Mouse (Mus musculus) spleen, embryonic (tissue): ENCODE measurements around the gene Sept4.

Experiments
- CTCF ChIA-PET: fragments of 350-600 bp; sonication (Branson Sonifier 250); formaldehyde crosslinking; loops from one replicate; lab custom pipeline; 2022; lab: Charles Lee

The Sept4 gene

GRCm38 (mm10) chr11:87597061-87597460 is 28.4 kb downstream of the Sept4 start:
- CTCF ChIA-PET, result interaction anchor here (1.6 kb wide), 1 partner anchor 18 kb away, joined by 3 read pairs; no protein-coding TSS in a partner anchor

- CTCF ChIA-PET, result interaction anchor here (0.5 kb wide), 1 partner anchor 357 kb away, joined by 4 read pairs; no protein-coding TSS in a partner anchor
These were observed 30.8 kb downstream of the Sept4 start for GRCm38 (mm10) chr11:87599395-87600089.

- CTCF ChIA-PET, result interaction anchor here (0.5 kb wide), 1 partner anchor 357 kb away, joined by 4 read pairs; no protein-coding TSS in a partner anchor
These were observed 31.7 kb downstream of the Sept4 start for GRCm38 (mm10) chr11:87600322-87600853.

- CTCF ChIA-PET, result interaction anchor here (0.7 kb wide), 1 partner anchor 1225 kb away, joined by 6 read pairs; no protein-coding TSS in a partner anchor
These were observed 33.5 kb downstream of the Sept4 start for GRCm38 (mm10) chr11:87602234-87602633.

- CTCF ChIA-PET, result no interaction called here
These were observed 34.9 kb downstream of the Sept4 start for GRCm38 (mm10) chr11:87603571-87603970.

GRCm38 (mm10) chr11:87609264-87609663 is 40.6 kb downstream of the Sept4 start:
- CTCF ChIA-PET, result interaction anchor here (0.6 kb wide), 1 partner anchor 1698 kb away, joined by 3 read pairs; no protein-coding TSS in a partner anchor

- CTCF ChIA-PET, result no interaction called here
These were observed 42.8 kb downstream of the Sept4 start for GRCm38 (mm10) chr11:87611547-87611946.

GRCm38 (mm10) chr11:87613972-87614371 is 45.3 kb downstream of the Sept4 start:
- CTCF ChIA-PET, result interaction anchor here (0.6 kb wide), 1 partner anchor 35 kb away, joined by 4 read pairs; no protein-coding TSS in a partner anchor

- CTCF ChIA-PET, result no interaction called here
These were observed 46.8 kb downstream of the Sept4 start for GRCm38 (mm10) chr11:87615551-87615950.

- CTCF ChIA-PET, result no interaction called here
These were observed 47.2 kb downstream of the Sept4 start for GRCm38 (mm10) chr11:87615952-87616351.

- CTCF ChIA-PET, result no interaction called here
These were observed 48.2 kb downstream of the Sept4 start, which contains the start of gene Hsf5 for GRCm38 (mm10) chr11:87616790-87617474. TSS of gene Hsf5 (plus strand) at chr11:87617164.

GRCm38 (mm10) chr11:87617606-87618005 is 48.9 kb downstream of the Sept4 start:
- CTCF ChIA-PET, result interaction anchor here (0.6 kb wide), 1 partner anchor 150 kb away, joined by 4 read pairs; no protein-coding TSS in a partner anchor

GRCm38 (mm10) chr11:87623160-87623559 is 54.5 kb downstream of the Sept4 start:
- CTCF ChIA-PET, result no interaction called here

- CTCF ChIA-PET, result no interaction called here
These were observed 61.2 kb downstream of the Sept4 start for GRCm38 (mm10) chr11:87629859-87630258.

- CTCF ChIA-PET, result no interaction called here
These were observed 70.1 kb downstream of the Sept4 start for GRCm38 (mm10) chr11:87638793-87639192.

- CTCF ChIA-PET, result no interaction called here
These were observed 70.5 kb downstream of the Sept4 start for GRCm38 (mm10) chr11:87639206-87639605.
